Mouse (Mus musculus) bone marrow macrophage, adult 2 months (primary cell): ENCODE results near the gene Arhgap35.

Experiments
- CTCF ChIP-seq: IDR thresholded peaks from 2 replicates; pipeline ENCODE4 v1.5.1; 2012; ENCODE audit warnings: low read depth, mild to moderate bottlenecking, low read length, moderate library complexity
- POLR2A ChIP-seq: IDR thresholded peaks from 2 replicates; pipeline ENCODE4 v1.6.1; 2012; ENCODE audit warnings: mild to moderate bottlenecking, low read depth, low read length, borderline replicate concordance

- TF ChIP-seq CTCF (no peak), POLR2A (no peak)
Measured at GRCm38 (mm10) chr7:16537220-16537903, 77.4 kb downstream of the Arhgap35 start.
